Mouse (Mus musculus): ENCODE measurements at regions not wholly inside any gene's neighbourhood (a gene's known extent, or its start where the extent isn't known, plus 50 kb on each side); places are given as distances from the start of the nearest gene placed in this dataset.

GRCm38 (mm10) chr8:67377061-67377460 is 146.6 kb upstream of the Nat3 start:
- TF ChIP-seq POLR2A (IDR thresholded peaks at IDR 0.05; ENCODE audit: low read depth, low read length) (no peak), CTCF (conservative IDR thresholded peaks at IDR 0.05; ENCODE audit: insufficient read depth, insufficient read length, low read depth, low read length) (no peak)
